Mouse (Mus musculus): ENCODE measurements at regions not wholly inside any gene's neighbourhood (a gene's known extent, or its start where the extent isn't known, plus 50 kb on each side); places are given as distances from the start of the nearest gene placed in this dataset.
"Not testable (repeated sequence)": the region's sequence is repeated elsewhere in the genome, so short reads cannot be mapped to it uniquely, and the experiment has no call there.

GRCm38 (mm10) chr19:54099292-54099691 lies 55.3 kb downstream of the Adra2a start:
- no peak for DNase-seq (ENCODE audit: low read depth, low spot score)

GRCm38 (mm10) chr19:54099769-54100168 lies 55.8 kb downstream of the Adra2a start:
- no peak for DNase-seq (ENCODE audit: low read depth, low spot score)

GRCm38 (mm10) chr19:54106571-54106970 lies 62.6 kb downstream of the Adra2a start:
- DNase-seq (ENCODE audit: low read depth, low spot score): no peak

- peak; percentile 45 for DNase-seq (ENCODE audit: low read depth, low spot score)
Observed at GRCm38 (mm10) chr19:54107103-54107821, 63.3 kb downstream of the Adra2a start.

- DNase-seq (ENCODE audit: low read depth, low spot score): no peak
Observed at GRCm38 (mm10) chr19:54110080-54110479, 66.1 kb downstream of the Adra2a start.

- no peak for DNase-seq (ENCODE audit: low read depth, low spot score)
Observed at GRCm38 (mm10) chr19:54112691-54113090, 68.7 kb downstream of the Adra2a start.

GRCm38 (mm10) chr19:54113421-54113820 lies 69.5 kb downstream of the Adra2a start:
- DNase-seq (ENCODE audit: low read depth, low spot score): no peak

- peak; percentile 43 for DNase-seq (ENCODE audit: low read depth, low spot score)
Observed at GRCm38 (mm10) chr19:54114588-54115317, 70.8 kb downstream of the Adra2a start.

- DNase-seq (ENCODE audit: low read depth, low spot score): no peak
Observed at GRCm38 (mm10) chr19:54115335-54115734, 71.4 kb downstream of the Adra2a start.

- DNase-seq (ENCODE audit: low read depth, low spot score): no peak
Observed at GRCm38 (mm10) chr19:54116829-54117228, 72.9 kb downstream of the Adra2a start.

GRCm38 (mm10) chr19:54117676-54118075 lies 73.7 kb downstream of the Adra2a start:
- DNase-seq (ENCODE audit: low read depth, low spot score): no peak

- DNase-seq (ENCODE audit: low read depth, low spot score): no peak
Observed at GRCm38 (mm10) chr19:54123586-54123985, 79.6 kb downstream of the Adra2a start.

- not testable (repeated sequence) for DNase-seq (ENCODE audit: low read depth, low spot score)
Observed at GRCm38 (mm10) chr19:54151766-54152165, 107.8 kb downstream of the Adra2a start.

- DNase-seq (ENCODE audit: low read depth, low spot score): no peak
Observed at GRCm38 (mm10) chr19:54154400-54154799, 110.4 kb downstream of the Adra2a start.

- no peak for DNase-seq (ENCODE audit: low read depth, low spot score)
Observed at GRCm38 (mm10) chr19:54170361-54170760, 126.4 kb downstream of the Adra2a start.

- DNase-seq (ENCODE audit: low read depth, low spot score): no peak
Observed at GRCm38 (mm10) chr19:54174090-54175055, 130.4 kb downstream of the Adra2a start.

- DNase-seq (ENCODE audit: low read depth, low spot score): no peak
Observed at GRCm38 (mm10) chr19:54175766-54176165, 131.8 kb downstream of the Adra2a start.

- DNase-seq (ENCODE audit: low read depth, low spot score): no peak
Observed at GRCm38 (mm10) chr19:54177491-54177890, 133.5 kb downstream of the Adra2a start.

- no peak for DNase-seq (ENCODE audit: low read depth, low spot score)
Observed at GRCm38 (mm10) chr19:54200407-54200806, 156.5 kb downstream of the Adra2a start.

GRCm38 (mm10) chr19:54202456-54202855 lies 158.5 kb downstream of the Adra2a start:
- no peak for DNase-seq (ENCODE audit: low read depth, low spot score)

GRCm38 (mm10) chr19:54206819-54207218 lies 162.9 kb downstream of the Adra2a start:
- DNase-seq (ENCODE audit: low read depth, low spot score): no peak

GRCm38 (mm10) chr19:54212169-54212568 lies 168.2 kb downstream of the Adra2a start:
- no peak for DNase-seq (ENCODE audit: low read depth, low spot score)
